Mouse (Mus musculus) ES-E14 (cell line): ENCODE measurements at regions not wholly inside any gene's neighbourhood (a gene's known extent, or its start where the extent isn't known, plus 50 kb on each side); places are given as distances from the start of the nearest gene placed in this dataset.
A peak's percentile ranks its signal among the peaks of the same experiment; 100 is the strongest.

Experiments
- CHD2 ChIP-seq: IDR thresholded peaks from 2 replicates; pipeline ENCODE4 v1.6.1; 2014; ENCODE audit warnings: mild to moderate bottlenecking, low read depth, low read length, inconsistent platforms
- HCFC1 ChIP-seq: IDR thresholded peaks from 2 replicates; pipeline ENCODE4 v1.6.1; 2012; ENCODE audit warnings: low read length, inconsistent platforms, borderline replicate concordance; ENCODE audit not compliant: insufficient read depth
- MAFK ChIP-seq: IDR thresholded peaks from 2 replicates; pipeline ENCODE4 v1.6.1; 2014; ENCODE audit warnings: mild to moderate bottlenecking, low read depth, low read length, inconsistent platforms; ENCODE audit not compliant: insufficient read depth
- ZC3H11A ChIP-seq: IDR thresholded peaks from 2 replicates; pipeline ENCODE4 v1.6.1; 2012; ENCODE audit warnings: low read depth, mild to moderate bottlenecking, inconsistent platforms, low read length, borderline replicate concordance
- ZNF384 ChIP-seq: IDR thresholded peaks from 2 replicates; pipeline ENCODE4 v1.6.1; 2012; ENCODE audit warnings: low read depth, low read length, inconsistent platforms

DNA sequence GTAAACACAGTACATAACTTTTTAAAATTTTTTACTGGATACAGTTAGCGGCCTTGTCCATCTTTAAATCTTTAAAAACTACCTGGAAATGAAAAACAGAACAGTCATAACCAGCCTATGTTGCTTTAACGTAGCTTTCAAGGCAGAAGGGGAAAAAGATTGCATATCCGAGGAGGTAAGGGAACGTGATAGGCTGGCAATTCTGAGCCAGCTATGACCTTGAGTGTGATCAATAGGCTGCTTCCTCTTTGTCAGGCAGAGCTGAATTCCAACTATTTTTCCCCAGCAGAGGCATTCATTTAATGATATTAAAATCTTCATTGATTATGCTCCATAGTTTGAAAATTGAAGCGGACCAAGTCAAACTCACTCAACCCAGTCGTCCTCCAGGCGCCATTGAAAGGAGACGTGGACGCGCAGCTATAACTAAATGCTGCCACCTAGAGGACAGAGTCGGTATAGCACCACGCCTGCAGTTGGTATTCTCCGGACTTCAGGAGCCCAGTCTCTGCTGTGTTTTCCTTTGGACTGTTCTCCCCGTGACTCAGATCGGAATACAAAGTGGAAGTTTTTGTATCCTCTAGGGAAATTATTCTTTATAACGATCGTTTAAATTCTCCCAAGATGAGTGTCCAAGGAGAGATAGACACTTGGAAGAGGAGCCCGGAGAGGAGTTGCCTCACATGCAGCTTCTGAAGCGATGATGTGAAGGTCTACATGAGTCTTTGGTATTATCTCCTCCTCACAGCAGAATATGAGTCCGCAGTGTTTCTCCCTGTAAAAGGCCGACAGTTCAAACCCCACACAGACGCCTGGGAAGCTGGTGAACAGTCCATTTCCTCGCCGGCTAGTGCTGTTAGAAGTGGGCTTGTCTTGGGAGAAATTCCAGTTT, 858.2 kb upstream of the Car8 start:
- TF ChIP-seq ZNF384 (no peak), CHD2 (no peak), MAFK (no peak), ZC3H11A (peak; percentile 98), HCFC1 (no peak)
